Mouse (Mus musculus): ENCODE results near the gene Cdc6. TPM values are rescaled to one million over a fixed set of nuclear protein-coding genes. Genes with fewer than 3 reads are reported as not detected.

Cdc6 gene
- not detected for polyA plus RNA-seq (2017; shearing (Covaris generic))

GRCm38 (mm10) chr11:98907437-98908173 is at the start of gene Cdc6:
Gene Cdc6, plus strand, starts transcription at chr11:98907801.

DNA sequence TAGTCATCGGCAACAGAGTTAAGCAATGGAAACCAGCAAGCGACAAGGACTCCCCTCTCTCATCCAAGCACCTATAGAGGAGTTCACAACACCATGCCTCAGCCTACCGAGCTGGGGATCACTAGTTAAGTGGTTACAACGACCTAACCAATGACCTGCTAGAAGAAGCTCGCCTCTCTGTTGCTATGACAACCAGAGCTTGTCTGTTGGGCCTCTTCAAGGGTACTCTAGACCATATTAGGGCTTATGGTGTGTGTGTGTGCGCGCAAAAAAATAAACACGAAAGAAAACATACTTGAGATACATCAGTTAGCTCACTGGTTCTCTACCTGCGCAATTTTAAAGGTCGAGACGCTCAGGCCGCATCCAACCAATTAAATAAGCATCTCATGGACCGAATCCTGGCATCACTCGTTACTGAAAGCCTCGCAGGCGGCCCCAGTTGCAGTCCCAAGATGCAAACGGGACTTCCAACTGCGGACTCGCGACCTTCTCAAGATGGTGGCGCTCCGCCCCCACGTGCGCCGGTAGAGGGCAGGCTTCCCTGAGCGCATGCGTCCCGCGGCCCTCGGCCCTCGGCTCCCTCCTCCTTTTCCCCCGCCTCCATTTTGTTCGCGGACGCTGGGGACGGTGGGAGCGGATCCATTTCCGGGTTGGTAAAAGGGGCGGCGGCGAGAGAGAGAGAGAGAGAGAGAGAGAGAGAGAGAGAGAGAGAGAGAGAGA is 44.4 kb upstream of the Cdc6 start, which contains the start of gene Wipf2:
Gene Wipf2 (plus strand): TSS at position 611 of the 723 bp plus-strand sequence.

DNA sequence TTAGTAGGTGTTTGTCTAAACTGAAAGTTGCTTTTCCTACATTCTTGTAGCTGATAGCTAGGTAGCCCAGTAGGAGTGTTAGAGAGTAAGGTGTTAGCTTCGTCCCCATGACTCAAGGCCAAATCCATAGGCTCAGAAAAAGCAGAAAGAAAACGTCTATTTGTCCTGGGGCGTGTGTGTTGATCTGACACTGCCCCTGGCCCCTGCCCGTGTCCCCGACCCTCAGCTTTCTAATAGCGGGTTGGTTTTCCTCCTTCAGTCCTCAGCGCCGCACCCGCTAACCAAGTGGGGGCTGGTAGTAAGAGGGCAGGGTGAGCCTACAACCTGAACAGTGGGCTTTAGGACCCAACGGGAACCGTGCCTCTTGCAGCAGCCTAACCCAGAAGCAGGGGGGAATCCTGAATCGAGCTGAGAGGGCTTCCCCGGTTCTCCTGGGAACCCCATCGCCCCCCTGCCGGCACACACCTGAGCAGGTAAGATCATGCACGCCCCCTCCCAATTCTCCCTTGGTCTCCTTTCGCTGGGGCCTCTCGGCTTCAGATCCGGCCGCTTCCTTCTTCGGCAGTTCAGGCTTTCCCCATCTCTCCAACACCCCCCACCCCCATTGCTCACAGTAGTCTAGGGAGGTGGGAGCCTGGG is 20.0 kb downstream of the Cdc6 start, which contains the start of gene Rara:
Gene Rara (plus strand): TSS at position 381 of the 639 bp plus-strand sequence.

Other genes starting within 250 kb of the Cdc6 start
- not detected for gene Gsdma, start 243.4 kb upstream of the Cdc6 start, polyA plus RNA-seq (2017; shearing (Covaris generic))
- gene Psmd3, start 225.2 kb upstream of the Cdc6 start, polyA plus RNA-seq (2017; shearing (Covaris generic)), result 103 TPM
- not detected for gene Csf3, start 206.5 kb upstream of the Cdc6 start, polyA plus RNA-seq (2017; shearing (Covaris generic))
- gene Med24, start 178.4 kb upstream of the Cdc6 start, polyA plus RNA-seq (2017; shearing (Covaris generic)), result 36.1 TPM
- 3.1 TPM for gene Thra, start 167.2 kb upstream of the Cdc6 start, polyA plus RNA-seq (2017; shearing (Covaris generic))
- 12.2 TPM for gene Nr1d1, start 132.5 kb upstream of the Cdc6 start, polyA plus RNA-seq (2017; shearing (Covaris generic))
- gene Msl1, start 112.3 kb upstream of the Cdc6 start, polyA plus RNA-seq (2017; shearing (Covaris generic)), result 16.8 TPM
- gene Casc3, start 102.9 kb upstream of the Cdc6 start, polyA plus RNA-seq (2017; shearing (Covaris generic)), result 81.7 TPM
- gene Rapgefl1, start 71.0 kb upstream of the Cdc6 start, polyA plus RNA-seq (2017; shearing (Covaris generic)), result not detected
- 3.4 TPM for gene Wipf2, start 44.2 kb upstream of the Cdc6 start, polyA plus RNA-seq (2017; shearing (Covaris generic))
- gene Rara, start 20.0 kb downstream of the Cdc6 start, polyA plus RNA-seq (2017; shearing (Covaris generic)), result 61.3 TPM
- not detected for gene Gjd3, start 75.2 kb downstream of the Cdc6 start, polyA plus RNA-seq (2017; shearing (Covaris generic))
- 4.9 TPM for gene Top2a, start 116.4 kb downstream of the Cdc6 start, polyA plus RNA-seq (2017; shearing (Covaris generic))
- gene Igfbp4, start 133.4 kb downstream of the Cdc6 start, polyA plus RNA-seq (2017; shearing (Covaris generic)), result not detected
- not detected for gene Tns4, start 181.5 kb downstream of the Cdc6 start, polyA plus RNA-seq (2017; shearing (Covaris generic))
- gene Ccr7, start 247.3 kb downstream of the Cdc6 start, polyA plus RNA-seq (2017; shearing (Covaris generic)), result 296 TPM

Measured in effector memory CD4-positive, alpha-beta T cell, adult 7 months (primary cell).